Mouse (Mus musculus): ENCODE measurements around the gene Eif2b1.

The Eif2b1 gene

DNA sequence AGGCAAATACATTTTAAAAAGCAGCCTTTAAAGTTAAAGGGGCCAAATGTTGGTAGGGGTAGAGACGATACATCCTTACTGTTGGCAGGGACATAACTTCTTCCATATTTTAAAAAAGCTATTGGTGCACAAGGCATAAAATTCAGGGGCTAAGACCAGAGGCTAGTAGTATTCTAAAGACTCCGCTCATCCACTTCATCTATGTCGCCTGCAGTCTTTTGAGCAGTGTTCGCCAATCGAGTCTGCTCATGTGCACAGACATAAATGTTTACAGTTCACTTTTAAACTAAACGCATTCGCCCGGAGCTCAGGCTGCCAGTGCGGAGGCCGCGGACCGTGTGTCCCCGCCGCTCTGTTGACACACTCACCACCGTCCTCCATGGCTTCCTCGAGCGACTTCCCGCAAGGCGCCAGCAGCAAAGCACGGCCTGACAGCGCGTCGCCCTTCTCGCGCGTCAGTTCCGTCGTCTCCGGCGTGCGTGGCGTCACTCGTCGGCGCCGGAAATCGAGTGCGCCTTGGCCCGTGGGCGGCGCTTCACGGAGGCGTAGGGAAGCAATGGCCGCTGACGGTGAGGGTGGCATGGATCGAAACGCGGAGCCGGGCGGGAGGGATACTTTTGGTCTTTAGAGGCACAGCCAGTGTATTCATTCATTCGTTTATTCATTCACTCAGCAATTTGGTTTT is at the start of gene Eif2b1, which contains the start of gene Gtf2h3:
Eif2b1 (minus strand) TSS at position 499 of the 685 bp plus-strand sequence.
Gtf2h3 (plus strand) TSS at position 508 of the 685 bp plus-strand sequence.
- in situ Hi-C loops (cut with MboI; ENCODE audit: low sequenced_read_pairs) = no loop called here

DNA sequence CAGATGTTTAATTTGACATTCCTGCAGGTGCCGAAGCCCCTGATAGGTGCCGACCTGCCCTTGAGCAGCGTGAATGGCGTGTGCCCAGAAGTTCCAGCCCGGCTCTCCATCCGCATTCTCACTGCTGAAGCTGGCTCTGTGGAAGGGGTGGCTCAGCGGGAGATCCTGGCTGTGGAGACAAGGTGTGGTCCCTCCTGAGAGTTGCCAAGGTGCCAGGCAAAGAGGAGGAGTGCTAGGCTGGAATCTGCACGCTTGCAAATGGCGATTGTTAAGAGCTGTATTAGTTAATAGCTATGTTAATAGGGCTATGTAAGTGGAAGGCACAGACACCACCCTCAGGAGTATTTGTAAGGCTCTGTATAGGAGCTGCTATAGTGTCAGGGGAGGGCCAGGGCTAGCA is 45.4 kb upstream of the Eif2b1 start:
- in situ Hi-C loops (cut with MboI; ENCODE audit: low sequenced_read_pairs) = no loop called here

DNA sequence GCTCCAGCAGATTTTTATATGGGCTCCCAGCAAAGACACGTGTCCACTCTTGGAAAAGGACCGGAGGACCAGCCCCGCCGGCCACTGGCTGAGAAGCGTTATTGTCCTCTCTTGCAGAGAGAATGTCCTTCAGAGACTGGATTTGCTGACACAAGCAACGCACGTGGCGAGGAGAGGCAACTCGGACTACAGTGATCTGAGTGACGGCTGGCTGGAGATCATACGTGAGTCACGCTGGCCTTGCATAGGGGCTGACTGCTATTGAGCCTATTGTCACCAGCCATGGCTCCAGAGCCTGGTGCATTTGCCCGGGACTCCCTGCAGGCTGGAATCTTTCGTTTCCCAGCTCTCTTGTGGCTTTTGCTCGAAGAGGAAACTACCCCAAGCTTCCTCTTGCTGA is 44.0 kb upstream of the Eif2b1 start:
- in situ Hi-C loops (cut with MboI; ENCODE audit: low sequenced_read_pairs) = no loop called here

DNA sequence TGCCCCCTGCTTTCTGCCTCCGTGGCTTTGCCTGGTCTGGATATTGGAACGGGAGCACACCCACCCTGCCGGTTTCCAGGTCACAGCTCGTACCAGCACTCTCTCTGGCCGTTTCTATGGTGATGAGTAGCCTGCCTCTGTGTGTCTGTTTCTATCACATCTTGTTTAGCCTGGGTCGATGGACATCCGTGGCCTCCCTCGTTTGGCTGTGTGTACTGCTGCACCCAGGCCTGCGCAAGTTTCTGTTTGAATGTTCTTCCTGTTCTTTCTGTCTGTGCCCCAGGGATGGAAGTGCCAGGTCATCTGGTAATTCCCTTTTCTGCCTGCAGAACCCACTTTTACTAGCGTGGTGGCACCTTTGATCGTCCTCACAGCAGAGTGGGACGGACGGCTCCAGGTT is 42.4 kb upstream of the Eif2b1 start:
- in situ Hi-C loops (cut with MboI; ENCODE audit: low sequenced_read_pairs) = no loop called here

DNA sequence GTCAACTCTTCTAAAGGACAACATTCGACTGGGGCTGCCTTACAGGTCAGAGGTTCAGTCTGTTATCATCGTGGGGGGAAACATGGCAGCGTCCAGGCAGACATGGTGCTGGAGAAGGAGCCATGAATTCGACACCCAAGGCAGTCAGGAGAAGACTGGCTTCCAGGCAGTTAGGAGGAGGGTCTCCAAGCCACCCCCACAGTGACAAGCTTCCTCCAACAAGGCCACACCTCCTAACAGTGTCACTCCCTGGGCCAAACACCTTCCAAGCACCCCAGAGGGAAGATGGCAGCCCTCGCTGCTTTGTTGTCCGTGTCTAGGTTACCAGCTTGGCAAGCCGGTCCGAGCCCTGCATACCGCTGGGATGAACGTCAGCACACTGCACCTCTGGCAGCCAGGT is 39.8 kb upstream of the Eif2b1 start:
- in situ Hi-C loops (cut with MboI; ENCODE audit: low sequenced_read_pairs) = no loop called here

DNA sequence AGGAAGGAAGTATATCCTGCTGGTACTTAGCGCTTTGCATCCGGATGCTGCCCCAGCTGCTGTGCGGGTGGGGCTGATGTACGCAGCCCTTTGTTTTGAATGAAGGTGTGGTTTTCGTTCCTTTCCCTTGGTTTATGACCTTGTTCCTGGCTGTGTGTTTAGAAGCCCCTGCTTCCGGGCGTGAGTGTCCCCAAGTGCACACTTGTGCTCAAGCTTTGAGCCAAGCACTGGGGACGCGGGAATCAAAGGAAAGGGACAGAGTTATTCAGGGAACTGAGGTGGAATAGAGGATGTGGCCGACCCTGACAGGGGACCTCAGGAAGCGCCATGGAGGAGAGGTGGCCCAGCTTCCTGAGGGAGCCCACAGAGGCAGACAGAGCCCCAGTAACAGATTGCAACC is 35.8 kb upstream of the Eif2b1 start:
- in situ Hi-C loops (cut with MboI; ENCODE audit: low sequenced_read_pairs) = no loop called here

DNA sequence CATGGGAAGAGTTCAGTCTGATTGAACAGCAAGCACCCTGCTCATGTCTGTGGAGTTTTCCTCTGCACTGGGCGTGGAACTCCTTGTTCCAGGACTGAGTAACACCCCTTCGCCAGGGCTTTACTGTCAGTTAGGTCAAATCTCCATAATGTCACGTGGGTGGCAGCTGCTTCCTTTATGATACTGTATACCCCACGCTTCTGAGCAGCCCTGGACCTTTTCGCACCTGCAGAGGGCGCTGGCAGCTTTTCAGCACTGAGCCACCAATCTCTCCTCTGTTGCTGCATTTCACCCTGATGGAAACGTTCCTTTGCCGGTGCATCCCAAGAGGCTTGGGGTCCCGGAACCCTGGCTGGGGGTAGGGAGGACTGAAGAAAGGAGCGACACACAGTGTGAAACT is 32.0 kb upstream of the Eif2b1 start:
- in situ Hi-C loops (cut with MboI; ENCODE audit: low sequenced_read_pairs) = no loop called here

DNA sequence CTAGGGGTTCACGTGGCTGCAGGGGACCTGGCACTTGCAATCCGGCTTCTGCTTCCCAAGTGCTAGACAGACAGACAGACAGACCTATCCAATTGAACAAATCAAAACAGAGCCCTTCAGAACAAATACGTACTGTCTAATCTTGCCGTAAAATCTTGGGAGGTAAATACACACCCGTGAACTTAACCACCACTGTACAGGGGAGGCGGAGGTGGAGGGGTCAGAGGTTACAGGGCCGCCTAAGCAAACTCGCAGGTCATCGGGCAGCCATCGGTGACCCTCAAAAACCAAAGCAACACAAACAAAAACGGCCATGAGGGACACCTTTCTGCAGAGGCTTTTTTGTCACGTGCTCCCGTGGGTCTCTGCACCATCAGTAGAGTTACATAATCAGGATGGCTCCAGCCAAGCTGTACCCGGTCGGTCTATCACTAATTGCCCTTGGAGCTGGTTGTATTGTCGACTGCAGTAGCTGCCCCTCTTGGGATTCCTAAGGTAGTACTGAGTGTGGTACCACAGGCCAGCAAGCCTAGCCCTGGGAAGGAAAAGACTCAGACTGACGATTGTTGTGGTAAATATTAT is 26.2 kb upstream of the Eif2b1 start:
- in situ Hi-C loops (cut with MboI; ENCODE audit: low sequenced_read_pairs) = no loop called here

DNA sequence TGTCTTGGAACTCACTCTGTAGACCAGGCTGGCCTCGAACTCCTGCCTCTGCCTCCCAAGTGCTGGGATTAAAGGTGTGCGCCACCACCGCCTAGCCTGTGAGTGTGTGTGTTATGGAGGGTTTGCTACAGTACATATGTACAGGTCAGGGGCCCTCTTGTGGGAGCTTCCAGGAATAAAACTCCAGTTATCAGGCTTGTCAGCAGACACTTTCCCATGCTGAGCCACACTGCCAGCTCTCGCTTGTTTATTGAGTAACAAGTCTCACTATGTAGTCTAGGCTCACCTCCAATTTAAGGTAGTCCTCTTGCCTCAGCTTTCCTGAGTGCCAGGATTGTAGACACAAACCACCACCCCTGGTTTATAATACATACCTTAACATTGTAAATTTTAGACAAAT is 25.4 kb upstream of the Eif2b1 start:
- in situ Hi-C loops (cut with MboI; ENCODE audit: low sequenced_read_pairs) = no loop called here

DNA sequence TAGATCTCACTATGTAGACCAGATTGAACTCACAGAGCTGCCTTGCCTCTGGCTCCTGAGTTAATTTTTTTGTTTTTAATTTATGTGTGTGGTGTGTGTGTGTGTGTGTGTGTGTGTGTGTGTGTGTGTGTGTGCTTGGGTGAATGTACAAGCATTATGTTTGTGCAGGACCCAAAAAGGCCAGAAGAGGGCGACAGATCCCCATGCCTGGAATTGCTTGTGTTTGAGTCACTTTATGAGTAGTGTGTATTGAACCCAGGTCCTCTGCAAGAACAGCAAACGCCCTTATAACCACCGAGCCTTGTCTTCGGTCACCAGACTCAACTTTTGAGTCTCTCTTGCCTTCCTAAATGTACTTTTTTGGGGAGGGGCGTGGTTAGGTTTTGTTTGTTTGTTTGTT is 23.4 kb upstream of the Eif2b1 start:
- in situ Hi-C loops (cut with MboI; ENCODE audit: low sequenced_read_pairs) = no loop called here

DNA sequence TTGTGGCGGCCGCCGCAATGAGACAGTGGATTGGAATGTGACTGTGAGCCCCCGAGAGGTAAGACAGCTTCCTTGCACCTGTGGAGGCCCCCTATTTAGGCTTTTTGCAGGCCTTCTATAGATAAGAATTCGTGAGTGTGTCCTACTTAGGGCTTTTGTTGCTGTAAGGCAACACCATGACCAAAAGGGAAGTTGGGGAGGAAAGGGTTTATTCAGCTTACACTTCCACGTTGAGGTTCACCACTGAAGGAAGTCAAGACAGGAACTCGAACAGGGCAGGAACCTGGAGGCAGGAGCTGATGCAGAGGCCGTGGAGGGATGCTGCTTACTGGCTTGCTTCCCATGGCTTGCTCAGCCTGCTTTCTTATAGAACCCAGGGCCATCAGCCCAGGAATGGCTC is 20.8 kb upstream of the Eif2b1 start:
- in situ Hi-C loops (cut with MboI; ENCODE audit: low sequenced_read_pairs) = loop anchor here (10.0 kb wide), 1 partner anchor 275 kb away; no protein-coding TSS in a partner anchor

DNA sequence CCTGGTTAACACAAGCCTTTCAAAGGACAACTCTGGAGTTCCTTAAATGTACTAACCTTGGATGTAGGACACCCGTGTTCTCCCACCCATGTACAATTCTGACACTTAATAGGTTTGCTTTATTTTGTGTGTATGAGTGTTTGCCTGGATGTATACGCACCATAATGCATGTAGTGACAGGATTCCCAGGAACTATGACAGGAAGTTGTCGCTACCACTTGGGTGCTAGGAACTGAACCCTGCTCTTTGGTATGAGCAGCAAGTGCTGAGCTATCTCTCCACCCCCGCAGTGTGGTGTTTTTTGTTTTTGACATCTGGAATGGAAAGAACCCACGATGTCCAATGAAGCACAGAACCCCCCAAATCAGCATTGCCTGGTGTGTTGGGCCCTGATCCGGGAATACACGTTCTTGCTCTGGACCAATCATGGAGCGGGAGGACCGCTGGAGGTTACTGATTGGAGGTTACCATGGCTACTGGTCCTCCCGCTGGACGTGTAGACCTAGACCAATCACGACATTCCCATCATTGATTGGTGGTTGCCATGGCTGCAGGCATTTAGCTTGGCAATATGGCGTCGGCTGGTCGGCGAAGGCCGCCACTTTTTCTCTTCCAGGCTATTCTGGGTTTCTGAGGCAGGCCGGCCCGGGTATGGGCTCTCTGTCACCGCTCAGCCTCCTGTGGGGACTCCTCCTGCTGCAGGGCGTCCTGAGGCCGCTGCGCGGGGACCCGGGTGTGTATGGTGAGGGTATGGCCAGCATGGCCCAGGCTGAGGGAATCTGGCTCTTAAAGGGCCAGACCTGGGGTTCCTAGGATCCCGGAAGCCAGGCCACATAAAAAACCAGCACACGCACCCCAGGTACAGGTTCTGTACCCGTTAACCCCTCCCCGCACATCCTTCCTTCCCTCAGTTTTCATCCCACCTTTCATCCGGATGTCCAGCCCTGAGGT is 19.6 kb upstream of the Eif2b1 start:
- in situ Hi-C loops (cut with MboI; ENCODE audit: low sequenced_read_pairs) = loop anchor here (10.0 kb wide), 1 partner anchor 276 kb away; no protein-coding TSS in a partner anchor

DNA sequence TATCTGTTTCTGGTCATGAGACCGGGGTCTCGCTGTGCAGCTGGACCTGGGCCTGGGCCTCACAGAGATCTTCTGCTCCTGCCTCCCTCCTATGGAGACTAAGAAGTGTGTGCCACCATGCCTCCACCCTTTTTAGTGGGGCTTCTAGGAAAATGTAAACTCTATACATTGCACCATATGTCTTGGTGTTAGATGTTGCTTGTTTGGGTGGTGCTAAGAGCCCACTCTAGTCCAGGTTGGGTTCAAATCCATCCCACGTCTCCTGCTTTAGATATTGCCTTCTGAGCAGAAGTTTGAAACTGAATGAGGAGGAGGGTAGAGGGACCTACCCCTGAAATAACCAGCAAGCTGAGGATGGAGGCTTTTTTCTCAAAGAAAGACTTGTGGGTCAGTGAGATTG is 13.8 kb upstream of the Eif2b1 start:
- in situ Hi-C loops (cut with MboI; ENCODE audit: low sequenced_read_pairs) = loop anchor here (10.0 kb wide), 1 partner anchor 282 kb away; no protein-coding TSS in a partner anchor

DNA sequence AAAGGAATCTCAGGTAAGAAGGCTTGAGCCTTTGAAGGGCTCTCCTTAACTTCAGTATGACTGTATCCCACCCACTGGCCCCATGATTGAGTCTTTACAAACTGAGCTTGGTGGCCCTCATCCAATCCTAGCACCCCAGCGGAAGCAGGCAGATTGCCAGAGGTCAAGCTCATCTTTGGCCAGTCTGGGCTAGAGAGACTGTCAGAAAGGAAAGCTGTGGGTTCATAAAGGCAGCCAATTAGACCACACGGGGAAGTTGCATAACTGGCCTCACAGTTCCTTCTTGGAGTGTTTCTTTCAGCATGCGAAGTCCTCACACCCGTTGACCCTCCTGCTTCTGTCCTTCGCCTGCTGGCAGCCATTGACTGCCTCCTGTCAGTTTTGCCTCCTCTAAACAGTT is 3.6 kb upstream of the Eif2b1 start:
- in situ Hi-C loops (cut with MboI; ENCODE audit: low sequenced_read_pairs) = no loop called here

DNA sequence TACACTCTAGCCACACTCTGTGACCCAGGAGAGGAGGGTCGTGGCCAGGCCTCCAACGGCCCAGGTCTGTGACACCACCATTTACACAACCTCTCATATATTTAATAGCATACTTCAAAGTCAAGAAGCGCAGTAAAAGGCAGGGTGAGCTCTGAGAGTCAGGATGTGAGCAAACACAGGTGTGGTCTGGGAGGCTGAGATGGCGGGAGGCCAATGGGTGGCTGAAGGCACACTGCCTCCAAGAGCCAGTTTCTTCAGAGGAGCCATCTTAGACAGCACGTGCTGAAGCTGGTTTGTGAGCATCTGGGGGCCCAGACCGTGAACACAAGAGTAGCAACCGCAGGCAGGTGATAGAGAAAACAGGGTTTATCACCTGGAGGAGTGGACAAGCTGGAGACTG is 3.5 kb downstream of the Eif2b1 start:
- in situ Hi-C loops (cut with MboI; ENCODE audit: low sequenced_read_pairs) = no loop called here

DNA sequence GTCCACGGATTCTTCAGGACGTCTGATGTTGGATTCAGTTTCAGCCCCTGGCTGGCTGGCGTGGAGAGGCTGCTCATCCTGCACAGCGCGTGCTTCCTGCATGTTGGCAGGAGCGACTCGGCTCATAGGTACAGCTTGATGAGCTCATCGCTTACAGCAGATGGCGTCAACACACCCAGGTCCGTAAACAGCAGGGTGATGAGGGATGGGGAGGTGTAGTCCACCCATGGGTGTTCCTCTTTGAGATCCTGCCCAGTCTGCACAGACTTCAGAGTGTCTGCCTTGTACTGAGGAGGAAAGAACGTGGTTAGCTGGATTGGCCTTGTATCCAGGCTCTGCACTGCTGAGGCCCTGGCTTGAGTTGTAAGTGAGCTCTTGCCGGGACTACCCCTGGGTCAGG is 7.9 kb downstream of the Eif2b1 start:
- in situ Hi-C loops (cut with MboI; ENCODE audit: low sequenced_read_pairs) = no loop called here

DNA sequence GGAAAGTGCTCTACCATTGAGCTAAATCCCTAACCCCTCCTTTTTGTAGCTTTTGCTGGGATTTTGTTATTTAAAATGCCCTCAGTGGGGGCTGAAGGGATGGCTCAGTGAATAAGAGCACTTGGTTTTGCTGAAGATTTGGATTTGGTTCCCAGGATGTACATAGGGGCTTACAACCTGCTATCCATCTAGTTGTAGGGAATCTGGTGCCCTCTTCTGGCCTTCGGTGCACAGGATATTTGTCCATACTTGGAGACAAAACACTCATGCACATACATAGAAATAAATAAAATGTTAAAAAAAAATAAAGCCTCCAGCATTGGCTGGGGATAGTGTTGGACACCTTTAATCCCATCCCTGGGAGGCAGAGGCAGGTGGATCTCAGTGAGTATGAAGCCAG is 23.8 kb downstream of the Eif2b1 start:
- in situ Hi-C loops (cut with MboI; ENCODE audit: low sequenced_read_pairs) = no loop called here

DNA sequence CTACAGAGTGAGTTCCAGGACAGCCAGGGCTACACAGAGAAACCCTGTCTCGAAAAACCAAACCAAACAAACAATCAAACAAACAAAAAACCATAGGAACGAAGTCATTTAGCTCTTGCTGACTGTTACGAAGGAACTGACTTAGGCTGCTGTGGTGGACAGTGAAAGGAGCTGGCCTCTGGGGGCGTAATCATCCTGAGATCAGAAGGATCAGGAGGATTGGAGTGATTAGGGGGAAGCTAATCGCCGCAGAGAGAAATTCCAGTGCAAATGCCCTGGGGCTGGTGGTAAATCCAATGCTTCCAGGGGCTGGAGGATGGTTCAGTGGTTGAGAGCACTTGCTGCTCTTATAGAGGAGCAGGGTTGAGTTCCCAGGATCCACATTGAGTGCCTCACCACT is 25.3 kb downstream of the Eif2b1 start:
- in situ Hi-C loops (cut with MboI; ENCODE audit: low sequenced_read_pairs) = no loop called here

DNA sequence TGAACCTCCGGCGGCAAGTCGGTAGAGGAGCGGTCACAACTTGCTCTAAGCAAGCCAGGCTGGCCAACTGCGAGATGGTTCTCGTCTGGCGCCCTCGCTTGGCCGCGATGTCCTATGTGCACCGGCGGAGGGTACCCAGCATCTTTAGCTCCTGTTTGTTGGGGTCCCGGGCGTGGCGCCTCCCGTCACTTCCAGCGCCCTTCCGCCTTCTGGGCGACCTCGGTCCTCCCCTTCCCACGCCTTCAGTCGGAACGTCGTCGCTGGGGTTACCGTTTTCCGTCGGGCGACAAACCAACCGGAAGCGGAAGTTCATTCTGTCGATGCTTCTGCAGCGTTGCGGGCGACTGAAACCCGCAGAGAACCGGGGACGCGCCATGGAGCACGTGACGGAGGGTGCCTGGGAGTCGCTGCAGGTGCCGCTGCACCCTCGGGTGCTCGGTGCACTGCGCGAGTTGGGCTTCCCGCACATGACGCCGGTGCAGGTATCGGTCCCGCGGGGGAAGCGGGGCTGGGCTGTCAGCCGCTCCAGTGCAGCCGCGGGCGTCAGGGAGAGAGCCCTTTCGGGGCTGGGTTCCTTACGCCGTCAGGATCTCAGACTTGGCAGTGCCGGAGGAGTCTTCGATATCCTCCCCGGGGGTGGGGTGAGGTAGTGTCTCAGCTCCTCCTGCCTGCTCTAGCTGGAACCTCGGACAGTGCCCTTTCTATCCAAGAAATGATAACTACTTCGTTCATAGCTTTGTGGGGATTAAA is 26.2 kb downstream of the Eif2b1 start, which contains the start of gene Ddx55:
Ddx55 (plus strand) TSS at position 307 of the 750 bp plus-strand sequence.
- in situ Hi-C loops (cut with MboI; ENCODE audit: low sequenced_read_pairs) = no loop called here

DNA sequence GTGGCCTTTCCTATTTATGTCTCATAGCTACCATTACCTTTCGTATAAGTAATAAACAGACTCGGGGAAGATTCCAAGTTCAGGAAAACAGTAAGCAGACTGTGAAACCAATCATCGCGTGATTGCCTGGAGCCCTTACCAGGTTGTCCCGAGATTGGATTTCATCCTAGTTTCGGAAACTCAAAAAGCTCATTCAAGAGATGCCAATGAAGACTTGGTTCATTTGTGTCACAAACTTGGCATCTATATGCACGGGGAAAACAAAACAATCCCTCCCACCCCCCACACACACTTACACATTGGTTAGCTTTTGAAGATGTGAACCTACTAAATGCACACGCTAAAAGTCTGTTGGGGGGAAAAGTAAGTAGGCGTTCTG is 26.8 kb downstream of the Eif2b1 start:
- in situ Hi-C loops (cut with MboI; ENCODE audit: low sequenced_read_pairs) = no loop called here

All from CH12F3 (cell line).